Mouse (Mus musculus): ENCODE data around the gene Zfp691. TPM values are rescaled to one million over a fixed set of nuclear protein-coding genes. Genes with fewer than 3 reads are reported as not detected.

Gene Zfp691
- polyA plus RNA-seq, 1 experiment from 2014 or later: 8.5 TPM

DNA sequence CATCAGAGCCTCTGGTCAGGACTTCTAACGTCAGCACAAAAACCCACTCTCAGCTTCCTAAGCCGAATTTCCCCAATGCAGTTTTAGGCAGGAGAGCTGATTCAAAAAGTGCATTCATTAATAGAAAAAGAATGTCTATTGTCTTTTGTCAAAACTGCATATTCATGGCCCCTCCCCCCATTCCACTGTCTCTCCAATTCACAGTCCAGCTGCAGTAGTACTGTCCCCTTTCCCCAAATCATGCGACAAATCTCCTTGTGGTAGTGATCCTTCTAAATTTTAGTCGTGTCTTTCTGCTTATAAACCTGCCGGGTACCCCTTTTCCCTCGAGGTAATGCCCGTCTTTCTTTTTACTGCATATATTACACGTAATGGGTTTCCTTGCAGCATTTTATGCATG is 35.2 kb downstream of the Zfp691 start:
- no peak for ATAC-seq (ENCODE audit: extremely low read depth, insufficient number of reproducible peaks, low FRiP score, low TSS enrichment)

DNA sequence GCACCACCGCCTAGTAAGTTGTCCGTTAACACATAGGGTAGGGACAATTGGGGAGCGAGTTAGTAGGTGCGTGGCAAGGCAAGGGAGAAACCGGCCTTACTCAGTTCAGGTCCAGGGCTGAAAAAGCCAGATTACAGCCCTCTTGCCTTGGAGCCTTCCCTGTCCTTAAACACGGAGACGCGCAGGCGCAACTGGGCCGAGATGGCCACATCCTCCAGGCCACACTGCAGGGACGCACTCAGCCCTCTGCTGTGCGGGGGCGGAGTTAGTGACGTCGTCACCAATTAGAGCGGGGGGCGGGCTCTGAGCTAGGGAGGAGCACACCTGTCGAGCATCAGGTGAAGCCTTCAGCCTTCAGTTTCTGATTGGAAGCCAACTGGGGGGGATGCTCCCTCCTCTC is 35.8 kb downstream of the Zfp691 start:
- WGBS: 18% methylated on average over 18 of the region's 18 CpGs
- Histone ChIP-seq H3K27ac (replicated peaks) (peak overlapping the region; percentile 31; the same call in 1 of the 2 replicates), H3K27me3 (replicated peaks) (no peaks in the 10 kb centered on the region), H3K4me1 (peaks cover 26% of the 10 kb centered on the region), H3K36me3 (peaks cover 50% of the 10 kb centered on the region), H3K4me3 (0 out of 2 replicates have a peak overlapping the region, but pooled peaks have one; percentile 13), H3K9ac (peak overlapping the region; percentile 55; the same call in 1 of the 2 replicates), H3K9me3 (no peaks in the 10 kb centered on the region), H3K4me2 (peak overlapping the region; percentile 47)
- ATAC-seq (ENCODE audit: extremely low read depth, insufficient number of reproducible peaks, low FRiP score, low TSS enrichment): 0 out of 2 replicates have a peak, but pooled peaks have one; percentile 35

More for the DNA sequence above, 35.2 kb downstream of the Zfp691 start:
- 65% methylated on average over 8 of the region's 8 CpGs for WGBS
- H3K4me1 ChIP-seq: peaks cover 26% of the 10 kb centered on the region
- peaks cover 44% of the 10 kb centered on the region for H3K36me3 ChIP-seq
- H3K4me3 ChIP-seq: no peak overlapping the region
- peak overlapping the region; percentile 31; the same call in 1 of the 2 replicates for H3K27ac ChIP-seq (replicated peaks)
- no peak overlapping the region for H3K9ac ChIP-seq
- H3K27me3 ChIP-seq (replicated peaks): 0 out of 2 replicates have a peak, but pooled peaks cover 5% of the 10 kb centered on the region
- H3K4me2 ChIP-seq: peak overlapping the region; percentile 47
- H3K9me3 ChIP-seq: no peaks in the 10 kb centered on the region

DNA sequence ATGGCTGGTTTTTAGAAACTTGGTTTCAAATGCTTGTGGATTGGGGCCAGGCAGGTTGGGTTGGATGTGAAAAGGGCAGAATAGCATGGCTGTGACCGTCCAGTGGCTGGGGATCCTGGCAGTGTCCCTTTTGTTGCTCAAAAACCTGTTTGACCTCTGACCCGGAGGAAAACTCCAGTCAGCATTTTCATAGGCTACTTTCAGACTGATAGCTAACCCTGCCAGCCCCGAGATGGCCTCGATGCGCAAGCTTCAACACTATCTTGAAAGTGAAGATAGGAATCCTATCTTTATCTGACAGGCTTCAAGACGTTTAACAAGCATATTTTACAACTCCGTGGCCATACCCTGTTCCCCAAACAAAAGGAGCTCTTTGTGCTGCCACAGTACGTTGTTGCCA is 36.7 kb downstream of the Zfp691 start:
- H3K27ac ChIP-seq (replicated peaks): 0 out of 2 replicates have a peak overlapping the region, but pooled peaks have one; percentile 31

DNA sequence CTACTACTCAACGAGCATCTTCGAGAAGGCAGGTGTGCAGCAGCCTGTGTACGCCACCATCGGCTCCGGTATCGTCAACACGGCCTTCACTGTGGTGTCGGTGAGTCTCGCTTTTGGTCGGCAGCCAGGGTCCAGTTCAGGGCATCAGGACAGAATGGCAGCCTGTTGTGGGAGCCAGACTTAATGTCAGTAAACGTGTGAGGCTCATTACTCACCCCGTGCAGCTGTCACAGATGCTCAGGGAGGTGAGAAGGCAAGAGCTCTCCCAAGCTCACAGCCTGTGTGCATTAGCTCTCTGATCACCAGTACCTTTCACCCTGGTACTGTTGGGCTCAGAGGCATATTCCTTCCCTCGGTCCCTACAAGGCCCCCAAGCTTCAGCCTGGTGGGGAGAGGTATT is 40.1 kb downstream of the Zfp691 start:
- H3K36me3 ChIP-seq: peaks cover 92% of the 10 kb centered on the region
- no peaks in the 10 kb centered on the region for H3K9me3 ChIP-seq
- H3K4me1 ChIP-seq: peaks cover 25% of the 10 kb centered on the region
- H3K4me3 ChIP-seq: no peak overlapping the region
- H3K9ac ChIP-seq: no peak overlapping the region
- H3K27me3 ChIP-seq (replicated peaks): no peaks in the 10 kb centered on the region
- WGBS: 87% methylated on average over 13 of the region's 13 CpGs
- H3K27ac ChIP-seq (replicated peaks): no peak overlapping the region
- H3K4me2 ChIP-seq: no peak overlapping the region
- no peak for ATAC-seq (ENCODE audit: extremely low read depth, insufficient number of reproducible peaks, low FRiP score, low TSS enrichment)

More for the DNA sequence above, 36.7 kb downstream of the Zfp691 start:
- ATAC-seq (ENCODE audit: extremely low read depth, insufficient number of reproducible peaks, low FRiP score, low TSS enrichment): no peak
- Histone ChIP-seq H3K36me3 (peaks cover 58% of the 10 kb centered on the region), H3K9ac (no peak overlapping the region), H3K4me3 (no peak overlapping the region), H3K27me3 (replicated peaks) (no peaks in the 10 kb centered on the region), H3K9me3 (no peaks in the 10 kb centered on the region), H3K4me1 (peaks cover 26% of the 10 kb centered on the region), H3K4me2 (no peak overlapping the region)
- 54% methylated on average over 8 of the region's 8 CpGs for WGBS

DNA sequence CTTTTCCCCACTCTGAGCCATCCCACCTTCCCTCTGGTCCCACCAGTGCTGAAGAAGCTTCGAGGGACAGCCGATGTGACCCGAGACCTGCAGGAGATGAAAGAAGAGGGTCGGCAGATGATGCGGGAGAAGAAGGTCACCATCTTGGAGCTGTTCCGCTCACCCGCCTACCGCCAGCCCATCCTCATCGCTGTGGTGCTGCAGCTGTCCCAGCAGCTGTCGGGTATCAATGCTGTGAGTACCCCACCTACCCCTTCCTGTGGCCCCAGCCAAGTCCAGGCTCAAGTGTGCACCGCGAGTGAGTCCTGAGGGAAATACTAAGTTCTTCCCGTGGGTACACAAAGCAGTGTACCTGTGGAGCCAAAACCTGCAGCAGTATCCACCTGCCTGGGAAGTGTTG is 40.7 kb downstream of the Zfp691 start:
- Histone ChIP-seq H3K36me3 (peaks cover 97% of the 10 kb centered on the region), H3K9me3 (no peaks in the 10 kb centered on the region), H3K27ac (replicated peaks) (no peak overlapping the region), H3K4me1 (peaks cover 25% of the 10 kb centered on the region), H3K4me2 (no peak overlapping the region), H3K9ac (no peak overlapping the region), H3K4me3 (no peak overlapping the region), H3K27me3 (replicated peaks) (no peaks in the 10 kb centered on the region)
- 85% methylated on average over 13 of the region's 13 CpGs for WGBS
- ATAC-seq (ENCODE audit: extremely low read depth, insufficient number of reproducible peaks, low FRiP score, low TSS enrichment): no peak

DNA sequence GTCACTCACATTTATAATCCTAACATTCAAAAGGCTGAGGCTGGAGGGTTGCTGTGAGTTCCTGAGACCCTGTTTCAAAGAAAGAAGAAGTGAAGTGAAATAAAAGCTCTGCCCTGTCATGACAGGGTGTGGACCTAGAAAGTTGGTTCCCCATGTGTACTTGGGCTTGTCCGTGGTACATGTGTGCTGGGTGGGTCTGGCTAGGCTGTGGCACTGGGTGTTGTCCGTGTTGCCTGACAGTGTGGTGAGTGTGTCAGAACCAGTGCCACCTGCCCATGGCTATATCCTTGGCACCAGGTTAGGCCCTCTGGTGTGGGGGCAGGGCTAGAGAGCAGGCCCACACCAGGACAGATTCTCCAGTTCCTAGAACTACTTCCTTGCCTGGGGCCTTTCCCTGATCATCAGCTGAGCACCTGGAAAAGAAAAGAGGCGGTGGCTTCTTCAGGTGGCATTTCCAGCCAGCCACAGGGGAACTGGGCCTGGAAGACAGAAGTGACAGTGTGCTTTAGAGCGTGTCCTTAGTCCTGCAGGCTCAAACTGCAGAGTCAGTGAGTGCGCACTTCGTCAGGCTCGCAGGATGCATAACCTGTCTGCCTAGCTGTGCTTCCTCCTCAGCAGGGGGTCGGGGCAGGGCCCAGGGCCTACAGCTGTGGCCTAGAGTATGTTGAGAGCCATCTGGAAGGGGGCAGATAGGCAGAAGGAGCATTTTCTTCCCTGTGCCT is 42.6 kb downstream of the Zfp691 start:
- Histone ChIP-seq H3K27me3 (replicated peaks) (no peaks in the 10 kb centered on the region), H3K4me3 (no peak overlapping the region), H3K27ac (replicated peaks) (no peak overlapping the region), H3K4me2 (no peak overlapping the region), H3K9ac (no peak overlapping the region), H3K4me1 (peaks cover 33% of the 10 kb centered on the region), H3K9me3 (no peaks in the 10 kb centered on the region), H3K36me3 (peaks cover 92% of the 10 kb centered on the region)
- ATAC-seq (ENCODE audit: extremely low read depth, insufficient number of reproducible peaks, low FRiP score, low TSS enrichment): no peak
- WGBS: 82% methylated on average over 8 of the region's 8 CpGs

DNA sequence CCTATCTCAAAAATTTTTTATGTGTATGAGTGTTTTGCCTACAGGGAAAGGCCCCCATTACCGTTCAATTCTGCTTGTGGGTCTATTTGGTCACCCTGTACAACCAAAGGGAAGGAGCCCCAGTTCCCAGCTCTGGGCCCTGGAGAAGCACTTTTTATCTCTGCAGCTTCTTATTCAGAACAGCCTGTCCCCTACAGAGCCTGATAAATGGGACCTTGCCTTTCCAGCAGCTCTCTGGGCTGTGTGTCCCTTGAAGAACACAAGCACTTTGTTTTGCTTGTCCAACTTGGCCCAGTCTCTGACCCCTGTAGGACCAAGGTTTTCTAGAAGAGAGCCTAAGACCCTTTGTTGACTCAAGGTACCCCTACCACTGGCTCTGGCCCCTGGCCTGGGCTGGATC is 44.9 kb downstream of the Zfp691 start:
- Histone ChIP-seq H3K4me1 (peaks cover 56% of the 10 kb centered on the region), H3K4me3 (no peak overlapping the region), H3K27me3 (replicated peaks) (no peaks in the 10 kb centered on the region), H3K27ac (replicated peaks) (peak overlapping the region; percentile 5; the same call in 1 of the 2 replicates), H3K9ac (peak overlapping the region; percentile 14; the same call in 1 of the 2 replicates), H3K4me2 (no peak overlapping the region), H3K36me3 (peaks cover 91% of the 10 kb centered on the region), H3K9me3 (no peaks in the 10 kb centered on the region)
- no peak for ATAC-seq (ENCODE audit: extremely low read depth, insufficient number of reproducible peaks, low FRiP score, low TSS enrichment)
- 82% methylated on average over 1 of the region's 1 CpGs for WGBS

DNA sequence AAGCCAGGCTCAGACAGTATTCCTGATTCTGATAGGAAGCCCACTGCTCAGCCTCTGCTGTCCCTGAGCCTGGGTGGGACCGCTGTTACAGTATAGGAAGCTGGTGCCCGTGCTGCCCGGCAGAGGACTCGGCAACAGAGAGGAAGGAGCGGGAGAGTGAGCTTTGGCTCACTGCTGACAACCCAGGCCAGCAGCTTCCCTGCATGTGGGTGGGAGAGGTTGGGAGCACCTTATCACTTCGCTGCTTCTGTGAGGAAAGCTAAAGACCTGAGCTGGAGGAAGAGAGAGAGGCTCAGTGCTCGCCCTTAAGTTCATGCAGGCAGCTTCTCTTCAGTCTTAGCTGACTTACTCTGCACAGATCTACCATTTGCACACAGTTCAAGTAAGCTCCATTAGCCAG is 45.4 kb downstream of the Zfp691 start:
- 36% methylated on average over 7 of the region's 7 CpGs for WGBS
- Histone ChIP-seq H3K9me3 (no peaks in the 10 kb centered on the region), H3K27me3 (replicated peaks) (no peaks in the 10 kb centered on the region), H3K36me3 (peaks cover 91% of the 10 kb centered on the region), H3K4me1 (peaks cover 61% of the 10 kb centered on the region), H3K4me2 (no peak overlapping the region), H3K27ac (replicated peaks) (peak overlapping the region; percentile 48), H3K4me3 (no peak overlapping the region), H3K9ac (peak overlapping the region; percentile 50)
- ATAC-seq (ENCODE audit: extremely low read depth, insufficient number of reproducible peaks, low FRiP score, low TSS enrichment): no peak

DNA sequence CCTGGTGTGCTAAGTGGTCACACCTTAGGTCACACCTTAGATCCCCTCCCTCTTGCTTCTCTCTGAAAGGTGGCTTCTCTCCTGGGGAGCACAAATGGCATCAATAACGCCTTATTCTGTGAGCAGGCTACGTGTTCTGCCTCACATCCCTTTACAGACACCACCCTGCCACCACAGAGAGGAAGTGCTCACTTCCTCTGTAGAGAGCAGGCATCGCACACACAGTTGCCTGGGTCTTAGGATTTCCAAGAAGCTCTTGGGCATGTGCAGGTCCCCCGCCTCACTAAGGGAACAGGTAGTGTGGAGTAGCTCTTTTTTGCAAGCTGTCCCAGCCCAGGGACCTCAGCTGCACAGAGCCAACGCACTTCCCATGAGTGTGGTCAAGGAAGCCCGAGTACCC is 46.8 kb downstream of the Zfp691 start:
- Histone ChIP-seq H3K9me3 (no peaks in the 10 kb centered on the region), H3K4me2 (no peak overlapping the region), H3K4me1 (peaks cover 74% of the 10 kb centered on the region), H3K4me3 (no peak overlapping the region), H3K9ac (0 out of 2 replicates have a peak overlapping the region, but pooled peaks have one; percentile 62), H3K27ac (replicated peaks) (peak overlapping the region; percentile 65; the same call in 1 of the 2 replicates), H3K36me3 (peaks cover 91% of the 10 kb centered on the region), H3K27me3 (replicated peaks) (no peaks in the 10 kb centered on the region)
- no peak for ATAC-seq (ENCODE audit: extremely low read depth, insufficient number of reproducible peaks, low FRiP score, low TSS enrichment)
- WGBS: 51% methylated on average over 6 of the region's 6 CpGs

DNA sequence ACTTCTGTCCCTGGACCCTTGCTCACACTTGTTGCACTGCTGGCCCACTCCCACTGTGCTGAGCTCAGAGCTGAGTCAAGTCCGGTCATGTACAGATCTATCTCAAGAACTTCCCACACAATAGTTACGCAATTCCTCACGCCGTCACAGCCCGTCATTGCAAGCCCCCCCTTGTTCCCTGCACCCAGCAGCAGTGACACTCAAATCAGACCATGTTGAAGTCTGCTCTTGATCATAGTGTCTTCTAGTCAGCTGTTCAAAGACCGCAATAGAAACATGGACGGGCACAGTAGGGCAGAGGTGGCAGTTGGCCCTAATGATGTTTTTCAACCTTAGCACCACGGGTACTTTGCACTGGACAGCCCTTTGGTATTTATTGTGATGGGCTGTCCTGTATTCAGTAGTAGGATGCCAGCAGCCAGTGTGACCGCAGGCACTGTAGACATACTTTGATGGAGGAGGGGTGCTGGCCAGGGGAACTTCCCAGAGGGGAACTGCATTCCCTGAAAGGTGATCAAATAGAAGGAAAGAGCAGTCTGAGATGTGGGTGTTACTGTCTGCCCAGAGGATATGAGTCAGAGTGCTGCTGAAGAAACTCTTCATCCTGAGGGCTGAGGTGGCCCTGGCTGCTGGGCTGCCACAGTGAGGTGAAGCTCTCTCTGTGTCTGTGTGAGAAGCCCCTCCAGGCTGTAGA is 48.3 kb downstream of the Zfp691 start:
- Histone ChIP-seq H3K9ac (peak overlapping the region; percentile 51), H3K27me3 (replicated peaks) (no peaks in the 10 kb centered on the region), H3K4me2 (no peak overlapping the region), H3K4me3 (no peak overlapping the region), H3K27ac (replicated peaks) (peak overlapping the region; percentile 65), H3K4me1 (peaks cover 89% of the 10 kb centered on the region), H3K9me3 (no peaks in the 10 kb centered on the region), H3K36me3 (peaks cover 92% of the 10 kb centered on the region)
- WGBS: 57% methylated on average over 9 of the region's 9 CpGs
- ATAC-seq (ENCODE audit: extremely low read depth, insufficient number of reproducible peaks, low FRiP score, low TSS enrichment): no peak

DNA sequence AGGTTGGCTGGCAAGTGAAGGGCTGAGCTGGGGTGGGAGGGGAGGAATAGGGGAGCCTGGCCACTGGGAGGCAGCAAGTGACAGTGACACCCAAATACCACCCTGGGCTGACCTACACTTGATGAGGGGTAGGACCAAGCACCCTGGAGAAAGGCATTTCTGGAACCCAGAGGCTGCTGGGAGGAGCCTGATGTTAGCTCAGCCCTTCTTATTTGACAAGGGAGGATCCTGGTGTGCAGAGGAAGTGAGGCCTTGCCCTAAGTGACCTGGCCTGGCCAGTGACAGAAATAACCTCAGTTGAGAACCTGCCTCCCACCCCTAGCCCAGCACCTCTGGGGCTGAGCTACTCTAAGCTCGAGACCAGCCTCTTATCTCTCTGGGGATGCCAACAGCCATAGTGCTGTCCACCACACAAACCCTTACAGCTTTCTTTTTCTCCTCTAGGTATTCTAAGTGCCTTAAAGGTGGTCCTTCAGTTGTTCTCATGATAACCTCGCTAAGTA is 49.2 kb downstream of the Zfp691 start:
- 28% methylated on average over 2 of the region's 2 CpGs for WGBS
- H3K4me2 ChIP-seq: no peak overlapping the region
- H3K27me3 ChIP-seq (replicated peaks): no peaks in the 10 kb centered on the region
- peaks cover 92% of the 10 kb centered on the region for H3K36me3 ChIP-seq
- H3K27ac ChIP-seq (replicated peaks): peak overlapping the region; percentile 65
- no peaks in the 10 kb centered on the region for H3K9me3 ChIP-seq
- no peak overlapping the region for H3K4me3 ChIP-seq
- peaks cover 98% of the 10 kb centered on the region for H3K4me1 ChIP-seq
- peak overlapping the region; percentile 51 for H3K9ac ChIP-seq
- ATAC-seq (ENCODE audit: extremely low read depth, insufficient number of reproducible peaks, low FRiP score, low TSS enrichment): no peak

All from heart, embryonic 13.5 days (tissue).